Mouse (Mus musculus) heart, adult 2 months (tissue): ENCODE measurements at regions not wholly inside any gene's neighbourhood (a gene's known extent, or its start where the extent isn't known, plus 50 kb on each side); places are given as distances from the start of the nearest gene placed in this dataset.

Experiments used
- CTCF ChIP-seq: fragments of 200-600 bp; IDR thresholded peaks from 2 replicates; pipeline ENCODE4 v1.8.1; 2022; ENCODE audit warnings: antibody characterized with exemption, mild to moderate bottlenecking, moderate library complexity
- POLR2A ChIP-seq: fragments of 200-500 bp; IDR thresholded peaks from 2 replicates; pipeline ENCODE4 v1.6.1; 2011; ENCODE audit warnings: mild to moderate bottlenecking, low read depth, low read length, control low read depth; ENCODE audit not compliant: insufficient read depth

DNA sequence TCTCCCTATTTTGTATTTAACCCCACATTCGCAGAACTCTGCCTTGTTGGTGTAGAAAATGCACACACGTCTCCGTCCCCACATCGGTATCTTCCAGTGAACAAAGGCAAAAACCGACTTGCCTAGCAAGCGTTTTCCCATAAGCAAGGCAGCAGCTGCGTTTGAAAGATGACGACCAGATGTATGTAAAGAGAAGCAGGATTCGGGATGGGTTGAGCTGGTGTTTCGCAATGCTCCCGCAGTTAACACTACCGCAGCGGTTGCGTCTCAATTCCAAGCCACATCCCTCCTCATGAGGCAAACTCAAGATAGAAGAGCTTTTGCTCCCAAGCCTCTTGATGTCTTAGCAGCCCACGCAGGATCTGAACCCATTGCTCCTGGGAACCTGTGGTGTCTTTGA is 59.9 kb upstream of the Rab3gap2 start:
- TF ChIP-seq POLR2A, result no peak
- no peak for TF ChIP-seq CTCF
